Mouse (Mus musculus): ENCODE data around the gene Tbc1d12. TPM values are rescaled to one million over a fixed set of nuclear protein-coding genes. Genes with fewer than 3 reads are reported as not detected.
A peak's percentile ranks its signal among the peaks of the same experiment; 100 is the strongest.
"Not testable (repeated sequence)": the region's sequence is repeated elsewhere in the genome, so short reads cannot be mapped to it uniquely, and the experiment has no call there.

The Tbc1d12 gene
- 1 to 10 TPM; 3.1 to 3.7 TPM for total RNA-seq (2021)
- long read RNA-seq, experiment 1, full-length matches to known transcripts, result 1 of 1 reads
- long read RNA-seq, experiment 1, partial matches to known transcripts, result 0 of 1 reads
- long read RNA-seq, experiment 1, other reads (novel, unspliced or antisense), result 0 of 1 reads
- long read RNA-seq, experiment 2, full-length matches to known transcripts, result 2 of 3 reads
- long read RNA-seq, experiment 2, partial matches to known transcripts, result 1 of 3 reads
- long read RNA-seq, experiment 2, other reads (novel, unspliced or antisense), result 0 of 3 reads

- DNase-seq, result peak; percentile 94
- intact Hi-C loops (cut with DNase I; ENCODE audit: low total_unique reads), result no loop called here
These were observed at the start of gene Tbc1d12 for GRCm38 (mm10) chr19:38836438-38837170. TSS of gene Tbc1d12 (plus strand) at chr19:38836579.

- DNase-seq, result no peak
- intact Hi-C loops (cut with DNase I; ENCODE audit: low total_unique reads), result no loop called here
These were observed 48.6 kb upstream of the Tbc1d12 start for GRCm38 (mm10) chr19:38787756-38788155.

- intact Hi-C loops (cut with DNase I; ENCODE audit: low total_unique reads), result no loop called here
- DNase-seq, result no peak
These were observed 42.8 kb upstream of the Tbc1d12 start for GRCm38 (mm10) chr19:38793563-38794045.

- DNase-seq, result no peak
- intact Hi-C loops (cut with DNase I; ENCODE audit: low total_unique reads), result no loop called here
These were observed 39.8 kb upstream of the Tbc1d12 start for GRCm38 (mm10) chr19:38796546-38796945.

- intact Hi-C loops (cut with DNase I; ENCODE audit: low total_unique reads), result no loop called here
- DNase-seq, result peak; percentile 20
These were observed 38.1 kb upstream of the Tbc1d12 start for GRCm38 (mm10) chr19:38798291-38798690.

GRCm38 (mm10) chr19:38798801-38799200, 37.6 kb upstream of the Tbc1d12 start:
- intact Hi-C loops (cut with DNase I; ENCODE audit: low total_unique reads), result no loop called here
- DNase-seq, result peak; percentile 41

- no peak for DNase-seq
- intact Hi-C loops (cut with DNase I; ENCODE audit: low total_unique reads), result no loop called here
These were observed 18.2 kb upstream of the Tbc1d12 start for GRCm38 (mm10) chr19:38818191-38818590.

- intact Hi-C loops (cut with DNase I; ENCODE audit: low total_unique reads), result no loop called here
- DNase-seq, result peak; percentile 92
These were observed 17.5 kb upstream of the Tbc1d12 start, which contains the start of gene Noc3l for GRCm38 (mm10) chr19:38818766-38819426. TSS of gene Noc3l (minus strand) at chr19:38819237.

- intact Hi-C loops (cut with DNase I; ENCODE audit: low total_unique reads), result no loop called here
- DNase-seq, result no peak
These were observed 17.0 kb upstream of the Tbc1d12 start for GRCm38 (mm10) chr19:38819427-38819802.

- intact Hi-C loops (cut with DNase I; ENCODE audit: low total_unique reads), result loop anchor here (10.0 kb wide), 1 partner anchor 395 kb away; no protein-coding TSS in a partner anchor
- DNase-seq, result no peak
These were observed 16.1 kb upstream of the Tbc1d12 start for GRCm38 (mm10) chr19:38820186-38820804.

GRCm38 (mm10) chr19:38833224-38833623, 3.2 kb upstream of the Tbc1d12 start:
- intact Hi-C loops (cut with DNase I; ENCODE audit: low total_unique reads), result no loop called here

GRCm38 (mm10) chr19:38836084-38836437, 318 bp upstream of the Tbc1d12 start:
- DNase-seq, result no peak
- intact Hi-C loops (cut with DNase I; ENCODE audit: low total_unique reads), result no loop called here

More at GRCm38 (mm10) chr19:38833224-38833623, 3.2 kb upstream of the Tbc1d12 start:
- no peak for DNase-seq

GRCm38 (mm10) chr19:38837171-38837641, 827 bp downstream of the Tbc1d12 start:
- intact Hi-C loops (cut with DNase I; ENCODE audit: low total_unique reads), result no loop called here
- peak; percentile 60 for DNase-seq

GRCm38 (mm10) chr19:38844817-38845216, 8.4 kb downstream of the Tbc1d12 start:
- no peak for DNase-seq
- intact Hi-C loops (cut with DNase I; ENCODE audit: low total_unique reads), result no loop called here

GRCm38 (mm10) chr19:38846373-38846772, 10.0 kb downstream of the Tbc1d12 start:
- intact Hi-C loops (cut with DNase I; ENCODE audit: low total_unique reads), result no loop called here

GRCm38 (mm10) chr19:38858224-38858623, 21.8 kb downstream of the Tbc1d12 start:
- DNase-seq, result no peak
- intact Hi-C loops (cut with DNase I; ENCODE audit: low total_unique reads), result no loop called here

More at GRCm38 (mm10) chr19:38846373-38846772, 10.0 kb downstream of the Tbc1d12 start:
- no peak for DNase-seq

- no peak for DNase-seq
- intact Hi-C loops (cut with DNase I; ENCODE audit: low total_unique reads), result no loop called here
These were observed 26.1 kb downstream of the Tbc1d12 start for GRCm38 (mm10) chr19:38862523-38862922.

- DNase-seq; intact Hi-C loops (cut with DNase I; ENCODE audit: low total_unique reads): not testable (repeated sequence)
These were observed 38.4 kb downstream of the Tbc1d12 start for GRCm38 (mm10) chr19:38874825-38875224.

- intact Hi-C loops (cut with DNase I; ENCODE audit: low total_unique reads), result no loop called here
- no peak for DNase-seq
These were observed 43.9 kb downstream of the Tbc1d12 start for GRCm38 (mm10) chr19:38880300-38880699.
